Mouse (Mus musculus) hindbrain, embryonic 12.5 days (tissue): ENCODE data around the gene Ptpn4. TPM values are rescaled to one million over a fixed set of nuclear protein-coding genes. Genes with fewer than 3 reads are reported as not detected.

ENCODE experiments used
- ATAC-seq: fragments of 200-750 bp; cut with Nextera tagmentation; 2 replicates; pipeline ENCODE4 v1.8.0; 2017; ENCODE audit warnings: moderate TSS enrichment; ENCODE audit not compliant: low FRiP score
- H3K27ac ChIP-seq: fragments of 300-500 bp; sonication (generic); 2 replicates; pipeline ENCODE4 v1.5.1; 2016; ENCODE audit warnings: mild to moderate bottlenecking
- H3K27me3 ChIP-seq: fragments of 300-500 bp; sonication (generic); 2 replicates; pipeline ENCODE4 v1.6.1; 2016; ENCODE audit warnings: mild to moderate bottlenecking
- H3K36me3 ChIP-seq: fragments of 300-500 bp; sonication (generic); 2 replicates; pipeline ENCODE4 v1.6.1; 2016; ENCODE audit warnings: mild to moderate bottlenecking
- H3K4me1 ChIP-seq: fragments of 300-500 bp; sonication (generic); 2 replicates; pipeline ENCODE4 v1.6.1; 2016
- H3K4me2 ChIP-seq: fragments of 300-500 bp; sonication (generic); replicated peaks from 2 replicates; pipeline ENCODE4 v1.6.1; 2016; ENCODE audit warnings: mild to moderate bottlenecking
- H3K4me3 ChIP-seq: fragments of 300-500 bp; sonication (generic); 2 replicates; pipeline ENCODE4 v1.5.1; 2016; ENCODE audit warnings: mild to moderate bottlenecking
- H3K9ac ChIP-seq: fragments of 300-500 bp; sonication (generic); 2 replicates; pipeline ENCODE4 v1.6.1; 2016; ENCODE audit warnings: mild to moderate bottlenecking, moderate library complexity
- H3K9me3 ChIP-seq: fragments of 300-500 bp; sonication (generic); replicated peaks from 2 replicates; pipeline ENCODE4 v1.6.1; 2016; ENCODE audit warnings: mild to moderate bottlenecking
- WGBS: fragments of 180-500 bp; shearing (Covaris S2); methylation state at CpG from one replicate; pipeline ENCODE4 v1.1.7; 2016; 5-methylcytosine and 5-hydroxymethylcytosine counted together
- polyA plus RNA-seq: library from polyadenylated mRNA; unstranded; fragments of >200 nt; fragmentation: Nextera tagmentation; extraction: Ambion mirVana; gene quantifications from 2 replicates; pipeline ENCODE4 v1.2.1, GENCODE M21; 2016

Ptpn4 gene
- polyA plus RNA-seq, 1 experiment from 2014 or later = 16.4 TPM

DNA sequence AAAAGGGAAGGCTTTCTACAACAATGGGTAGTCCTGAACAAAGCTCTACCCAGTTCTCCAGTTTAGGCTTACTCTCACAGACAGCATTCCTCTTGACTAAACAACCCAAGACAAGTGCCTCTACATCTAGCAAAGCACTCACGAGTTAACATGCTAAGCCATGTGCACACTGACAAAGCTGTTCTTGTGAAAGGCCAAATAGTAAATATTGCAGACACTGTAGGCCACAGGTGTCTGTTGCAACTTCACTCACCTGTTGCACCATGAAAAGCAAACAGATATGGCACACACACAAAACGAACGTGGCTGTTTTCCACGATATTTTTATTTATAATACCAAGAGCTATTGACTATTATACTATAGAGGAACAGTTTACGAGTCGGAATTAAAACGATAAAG lies 170.5 kb downstream of the Ptpn4 start:
- no peak for ATAC-seq
- no peaks in the 10 kb centered on the region for H3K9me3 ChIP-seq
- H3K4me2 ChIP-seq = no peak overlapping the region
- no peak overlapping the region for H3K27ac ChIP-seq
- H3K27me3 ChIP-seq = no peaks in the 10 kb centered on the region
- no peaks in the 10 kb centered on the region for H3K4me1 ChIP-seq
- WGBS = 96% methylated on average over 7 of the region's 7 CpGs
- no peak overlapping the region for H3K4me3 ChIP-seq
- no peak overlapping the region for H3K9ac ChIP-seq
- H3K36me3 ChIP-seq = peaks cover 7% of the 10 kb centered on the region; the same call in 1 of the 2 replicates

DNA sequence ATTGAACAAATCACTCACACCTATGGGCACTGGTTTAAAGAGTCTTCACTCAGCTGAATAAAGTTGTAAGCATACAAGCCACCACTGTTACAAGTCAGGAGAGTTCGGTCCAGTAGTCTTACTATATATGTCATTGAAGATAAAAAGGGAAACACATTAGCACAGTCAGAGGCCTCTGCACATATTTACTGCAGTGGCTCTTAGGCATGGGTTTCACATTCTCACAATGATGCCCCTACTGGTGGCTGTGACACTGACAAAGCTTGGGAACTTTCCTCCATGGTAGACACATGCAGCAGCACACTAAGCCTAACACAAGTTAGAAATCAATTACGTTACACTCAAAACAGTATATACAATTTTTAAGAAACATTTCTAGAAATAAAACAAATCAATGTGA lies 183.1 kb downstream of the Ptpn4 start:
- Histone ChIP-seq H3K27ac (no peak overlapping the region), H3K9me3 (no peaks in the 10 kb centered on the region), H3K36me3 (0 out of 2 replicates have a peak, but pooled peaks cover 2% of the 10 kb centered on the region), H3K4me3 (no peak overlapping the region), H3K4me2 (no peak overlapping the region), H3K9ac (no peak overlapping the region), H3K27me3 (no peaks in the 10 kb centered on the region), H3K4me1 (no peaks in the 10 kb centered on the region)
- WGBS = 88% methylated on average over 2 of the region's 2 CpGs
- no peak for ATAC-seq

- ATAC-seq = no peak
- Histone ChIP-seq H3K27ac (no peak overlapping the region), H3K4me1 (no peaks in the 10 kb centered on the region), H3K4me3 (no peak overlapping the region), H3K27me3 (no peaks in the 10 kb centered on the region), H3K9ac (no peak overlapping the region), H3K36me3 (no peaks in the 10 kb centered on the region), H3K4me2 (no peak overlapping the region), H3K9me3 (no peaks in the 10 kb centered on the region)
- 93% methylated on average over 5 of the region's 5 CpGs for WGBS
These were observed 187.0 kb downstream of the Ptpn4 start for GRCm38 (mm10) chr1:119650386-119650785.

DNA sequence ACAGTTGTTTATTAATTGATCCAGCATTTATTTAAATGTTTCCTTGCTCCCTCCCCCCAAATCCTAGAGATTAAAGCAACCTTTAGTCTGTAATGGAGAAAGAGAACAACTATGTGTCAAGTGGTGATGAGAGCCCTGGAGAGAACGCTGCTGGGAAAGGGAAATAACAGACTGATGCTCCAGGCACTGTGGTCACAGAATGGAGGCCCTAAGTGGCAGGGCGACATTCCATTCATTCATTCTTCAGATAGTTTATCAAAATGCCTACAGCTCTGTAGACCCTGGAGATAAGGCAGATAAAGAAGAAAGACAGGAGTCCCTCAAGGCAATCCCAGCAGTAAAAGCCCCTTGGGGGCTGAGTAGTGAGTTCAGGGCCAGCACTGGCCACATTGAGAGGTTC lies 187.8 kb downstream of the Ptpn4 start:
- no peaks in the 10 kb centered on the region for H3K27me3 ChIP-seq
- H3K4me2 ChIP-seq = no peak overlapping the region
- H3K27ac ChIP-seq = no peak overlapping the region
- no peak for ATAC-seq
- H3K9me3 ChIP-seq = no peaks in the 10 kb centered on the region
- no peaks in the 10 kb centered on the region for H3K4me1 ChIP-seq
- H3K4me3 ChIP-seq = no peak overlapping the region
- WGBS = 71% methylated on average over 2 of the region's 2 CpGs
- no peaks in the 10 kb centered on the region for H3K36me3 ChIP-seq
- no peak overlapping the region for H3K9ac ChIP-seq

DNA sequence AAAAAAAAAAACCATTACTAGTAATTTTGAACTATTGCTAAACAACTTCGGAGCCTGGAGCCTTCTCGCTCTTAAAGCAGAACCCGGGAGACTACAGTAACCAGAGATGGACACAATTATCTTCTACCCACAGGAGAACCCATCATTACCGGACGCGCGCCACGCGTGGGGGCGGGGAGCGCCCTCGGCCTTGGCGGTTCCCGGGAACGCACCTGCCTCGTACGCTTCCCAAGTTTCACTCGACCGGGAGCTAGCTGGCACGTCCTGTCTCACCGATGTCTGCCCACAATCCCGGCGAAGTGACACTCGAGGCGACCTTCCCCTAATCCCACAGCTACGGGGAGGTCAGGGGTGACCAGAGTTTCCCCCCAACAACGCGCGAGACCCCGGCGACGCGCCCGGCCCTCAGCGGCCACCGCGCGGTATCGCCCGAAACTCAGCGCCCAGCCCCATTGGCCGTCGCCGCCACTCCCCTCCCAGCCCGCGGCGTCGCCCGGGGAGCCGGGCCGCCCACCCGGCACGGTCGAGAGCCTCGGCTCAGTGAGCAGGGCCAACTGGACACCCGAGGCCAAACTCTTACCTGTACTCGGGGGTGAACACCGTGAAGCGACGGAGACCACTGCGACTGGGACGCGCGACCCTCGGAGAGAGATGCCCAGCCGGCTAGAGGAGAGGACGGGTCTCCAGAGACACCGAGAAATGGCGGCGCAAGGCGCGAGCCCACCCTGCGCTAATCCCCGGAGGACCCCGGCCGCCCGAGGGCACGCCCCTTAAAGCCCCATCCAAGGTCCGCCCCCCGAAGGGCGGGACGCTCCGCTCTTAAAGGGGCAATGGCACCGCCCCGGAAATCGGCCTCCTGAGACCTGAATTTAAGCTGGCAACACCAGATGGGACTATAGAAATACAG lies 189.0 kb downstream of the Ptpn4 start, which contains the start of gene Epb41l5:
TSS of gene Epb41l5 (minus strand) at position 796 of the 907 bp plus-strand sequence.
- peak within 1 kb of the TSS; percentile 71 for H3K27ac ChIP-seq
- H3K9me3 ChIP-seq = no peaks in the 10 kb centered on the region
- peak; percentile 97 for ATAC-seq
- peak within 1 kb of the TSS; percentile 71 for H3K4me3 ChIP-seq
- under 1% methylated on average over 86 of the region's 86 CpGs for WGBS
- peak within 1 kb of the TSS; percentile 65 for H3K4me2 ChIP-seq
- no peaks in the 10 kb centered on the region for H3K36me3 ChIP-seq
- H3K4me1 ChIP-seq = no peaks in the 10 kb centered on the region
- no peaks in the 10 kb centered on the region for H3K27me3 ChIP-seq
- peak within 1 kb of the TSS; percentile 73 for H3K9ac ChIP-seq

- no peak for ATAC-seq
- no peak overlapping the region for H3K4me2 ChIP-seq
- no peaks in the 10 kb centered on the region for H3K27me3 ChIP-seq
- H3K4me1 ChIP-seq = 0 out of 2 replicates have a peak, but pooled peaks cover 2% of the 10 kb centered on the region
- H3K27ac ChIP-seq = no peak overlapping the region
- 81% methylated on average over 2 of the region's 2 CpGs for WGBS
- no peak overlapping the region for H3K9ac ChIP-seq
- no peaks in the 10 kb centered on the region for H3K36me3 ChIP-seq
- no peak overlapping the region for H3K4me3 ChIP-seq
- H3K9me3 ChIP-seq = no peaks in the 10 kb centered on the region
These were observed 191.1 kb downstream of the Ptpn4 start for GRCm38 (mm10) chr1:119646356-119646755.

DNA sequence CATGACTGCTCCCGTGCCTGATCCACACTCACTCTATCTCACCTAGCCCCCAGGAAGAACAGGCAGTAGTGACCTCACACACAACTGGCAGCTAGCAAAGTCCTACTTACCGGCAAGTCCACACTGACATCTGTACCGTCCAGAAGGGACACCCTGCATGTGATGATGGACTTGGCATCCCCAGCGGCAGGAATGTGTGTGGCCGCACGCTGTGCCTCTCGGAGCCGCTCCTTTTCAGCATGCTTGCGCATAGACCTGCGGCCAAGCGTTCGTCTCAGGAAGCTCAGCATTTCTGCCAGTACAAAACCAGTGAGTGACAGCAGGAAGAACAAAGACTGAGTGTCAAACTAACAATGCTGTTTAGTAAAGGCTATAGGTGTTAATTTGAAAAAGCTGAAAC lies 195.0 kb downstream of the Ptpn4 start:
- no peak overlapping the region for H3K4me2 ChIP-seq
- 0 out of 2 replicates have a peak, but pooled peaks cover 2% of the 10 kb centered on the region for H3K4me1 ChIP-seq
- H3K9ac ChIP-seq = no peak overlapping the region
- no peak overlapping the region for H3K27ac ChIP-seq
- no peaks in the 10 kb centered on the region for H3K27me3 ChIP-seq
- no peaks in the 10 kb centered on the region for H3K9me3 ChIP-seq
- 28% methylated on average over 12 of the region's 12 CpGs for WGBS
- H3K4me3 ChIP-seq = no peak overlapping the region
- no peaks in the 10 kb centered on the region for H3K36me3 ChIP-seq
- ATAC-seq = peak; percentile 61; the same call in 1 of the 2 replicates

GRCm38 (mm10) chr1:119641090-119641812 lies 196.2 kb downstream of the Ptpn4 start:
- Histone ChIP-seq H3K9ac (no peak overlapping the region), H3K4me2 (no peak overlapping the region), H3K27me3 (no peaks in the 10 kb centered on the region), H3K9me3 (no peaks in the 10 kb centered on the region), H3K36me3 (no peaks in the 10 kb centered on the region), H3K27ac (no peak overlapping the region), H3K4me3 (no peak overlapping the region), H3K4me1 (0 out of 2 replicates have a peak, but pooled peaks cover 2% of the 10 kb centered on the region)
- ATAC-seq = no peak

DNA sequence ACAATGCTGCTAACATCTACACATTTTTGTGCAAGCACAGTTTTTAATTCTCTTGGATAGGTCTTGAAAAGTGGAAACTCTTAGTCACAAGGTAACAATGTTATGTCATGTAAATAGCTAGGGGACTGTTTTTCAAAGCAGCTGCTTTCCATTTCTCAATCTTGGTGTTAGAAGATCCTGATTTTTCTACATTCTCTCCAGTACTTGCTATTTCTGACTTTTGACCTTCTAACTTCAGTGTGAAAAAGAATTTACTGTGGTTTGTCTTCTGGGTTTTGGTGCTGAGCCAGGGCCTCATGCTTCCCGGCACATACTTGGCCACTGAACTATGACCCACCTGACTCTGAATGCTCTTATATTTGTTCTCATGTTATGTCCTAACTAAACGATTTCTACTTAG lies 197.4 kb downstream of the Ptpn4 start:
- 85% methylated on average over 2 of the region's 2 CpGs for WGBS
- no peak for ATAC-seq

GRCm38 (mm10) chr1:119637188-119638023 lies 200.0 kb downstream of the Ptpn4 start:
- Histone ChIP-seq H3K4me1 (0 out of 2 replicates have a peak, but pooled peaks cover 1% of the 10 kb centered on the region), H3K36me3 (no peaks in the 10 kb centered on the region), H3K4me2 (no peak overlapping the region), H3K4me3 (no peak overlapping the region), H3K9ac (no peak overlapping the region), H3K9me3 (no peaks in the 10 kb centered on the region), H3K27me3 (no peaks in the 10 kb centered on the region), H3K27ac (no peak overlapping the region)
- WGBS = 78% methylated on average over 6 of the region's 6 CpGs
- no peak for ATAC-seq

More for the DNA sequence above, 197.4 kb downstream of the Ptpn4 start:
- no peaks in the 10 kb centered on the region for H3K27me3 ChIP-seq
- H3K9me3 ChIP-seq = no peaks in the 10 kb centered on the region
- H3K27ac ChIP-seq = no peak overlapping the region
- no peak overlapping the region for H3K4me2 ChIP-seq
- no peaks in the 10 kb centered on the region for H3K36me3 ChIP-seq
- 0 out of 2 replicates have a peak, but pooled peaks cover 2% of the 10 kb centered on the region for H3K4me1 ChIP-seq
- no peak overlapping the region for H3K9ac ChIP-seq
- no peak overlapping the region for H3K4me3 ChIP-seq

DNA sequence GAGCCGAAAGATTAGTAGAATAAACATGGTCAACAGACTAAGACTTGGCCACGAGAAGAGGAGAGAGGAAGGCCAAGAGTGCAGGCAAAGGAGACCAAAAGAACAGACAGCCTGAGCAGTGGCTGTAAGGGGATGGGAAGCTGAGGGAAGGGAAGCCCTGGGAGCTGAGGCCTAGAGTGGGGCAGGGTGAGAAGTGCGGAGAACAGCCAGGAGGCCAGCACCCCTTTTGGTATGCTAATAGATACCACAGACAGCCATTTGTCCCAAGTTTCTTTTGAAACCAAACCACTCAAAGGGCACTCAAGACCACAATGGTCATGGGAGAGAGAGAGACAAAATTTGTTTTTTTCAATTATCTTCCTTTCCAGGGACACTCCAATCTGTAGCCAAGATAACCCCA lies 202.7 kb downstream of the Ptpn4 start:
- no peak overlapping the region for H3K4me2 ChIP-seq
- ATAC-seq = no peak
- no peak overlapping the region for H3K9ac ChIP-seq
- H3K9me3 ChIP-seq = no peaks in the 10 kb centered on the region
- WGBS = 40% methylated on average over 3 of the region's 3 CpGs
- H3K36me3 ChIP-seq = no peaks in the 10 kb centered on the region
- H3K4me1 ChIP-seq = no peaks in the 10 kb centered on the region
- H3K27me3 ChIP-seq = no peaks in the 10 kb centered on the region
- H3K4me3 ChIP-seq = no peak overlapping the region
- no peak overlapping the region for H3K27ac ChIP-seq

DNA sequence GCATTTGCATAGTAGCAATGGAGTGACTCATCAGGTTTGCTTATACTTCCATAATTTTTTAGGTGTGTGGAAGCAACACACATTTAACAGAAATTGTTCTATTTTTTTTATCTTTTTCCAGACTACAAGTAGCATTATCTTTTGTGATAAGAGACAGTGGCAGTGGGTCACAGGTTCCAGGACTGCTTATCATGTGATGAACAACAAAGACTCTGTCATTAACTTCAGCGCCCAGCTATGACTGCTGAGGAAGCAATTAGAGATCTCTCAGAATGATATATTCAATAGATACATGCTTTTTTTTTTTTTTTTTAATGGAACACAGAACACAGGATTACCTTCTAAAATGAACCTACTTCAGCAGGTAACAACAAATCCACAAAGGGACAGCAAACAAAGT lies 207.0 kb downstream of the Ptpn4 start:
- Histone ChIP-seq H3K4me2 (no peak overlapping the region), H3K27me3 (no peaks in the 10 kb centered on the region), H3K4me1 (no peaks in the 10 kb centered on the region), H3K27ac (no peak overlapping the region), H3K9me3 (no peaks in the 10 kb centered on the region), H3K4me3 (no peak overlapping the region), H3K36me3 (no peaks in the 10 kb centered on the region), H3K9ac (no peak overlapping the region)
- WGBS = 77% methylated on average over 1 of the region's 1 CpGs
- ATAC-seq = no peak
